Mouse (Mus musculus) lung, postnatal 14 days (tissue): ENCODE results near the gene Rnf113a2.
A peak's percentile ranks its signal among the peaks of the same experiment; 100 is the strongest.

Experiments used
- DNase-seq: peaks from one replicate; pipeline ENCODE4 v3.0.0; 2021

The Rnf113a2 gene

GRCm38 (mm10) chr12:84408819-84409507 is 8.0 kb upstream of the Rnf113a2 start, which contains the start of the genes Entpd5 and Bbof1:
TSS of gene Entpd5 (minus strand) at chr12:84409029.
TSS of gene Bbof1 (plus strand) at chr12:84409071.
- peak; percentile 90 for DNase-seq

GRCm38 (mm10) chr12:84417605-84417922 is 568 bp downstream of the Rnf113a2 start:
- DNase-seq, result no peak

- DNase-seq, result no peak
These were observed 7.0 kb downstream of the Rnf113a2 start for GRCm38 (mm10) chr12:84423990-84424389.

DNA sequence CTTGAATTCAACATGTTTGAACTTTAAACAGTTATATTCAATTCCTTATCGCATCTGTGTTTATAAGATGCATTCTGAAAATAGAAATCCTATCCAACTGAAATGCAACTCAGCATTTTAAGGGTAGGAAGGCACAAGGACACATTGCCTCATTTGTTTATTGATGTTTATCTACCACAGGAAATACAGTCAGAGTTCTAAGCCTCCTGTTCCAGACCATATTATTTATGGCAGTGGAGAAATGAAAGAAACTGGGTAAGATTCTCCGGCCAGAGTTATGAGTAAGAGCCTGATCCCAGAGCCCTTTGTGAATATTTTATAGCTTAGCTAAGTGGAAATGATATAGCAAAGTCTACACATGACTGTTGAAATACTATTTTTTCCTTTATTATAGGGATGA is 12.8 kb downstream of the Rnf113a2 start:
- no peak for DNase-seq

DNA sequence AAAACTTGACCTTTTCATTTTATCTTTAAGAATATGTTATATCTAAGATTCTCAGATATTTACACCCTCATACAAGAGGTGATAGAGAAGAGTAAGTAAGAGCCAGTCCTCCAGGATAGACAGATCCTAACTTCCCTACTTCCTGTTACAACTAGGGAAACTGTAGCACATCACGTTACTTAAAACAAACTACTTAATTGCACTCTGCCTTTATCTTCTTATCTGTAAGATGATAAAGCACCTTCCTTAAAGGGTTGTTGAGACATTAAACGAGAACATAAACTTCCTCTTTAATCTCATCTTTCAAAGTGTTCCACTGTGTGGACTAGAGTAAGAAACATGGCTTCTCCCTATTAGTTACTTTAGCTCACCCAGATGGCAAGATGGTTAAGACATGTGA is 21.7 kb downstream of the Rnf113a2 start:
- no peak for DNase-seq

DNA sequence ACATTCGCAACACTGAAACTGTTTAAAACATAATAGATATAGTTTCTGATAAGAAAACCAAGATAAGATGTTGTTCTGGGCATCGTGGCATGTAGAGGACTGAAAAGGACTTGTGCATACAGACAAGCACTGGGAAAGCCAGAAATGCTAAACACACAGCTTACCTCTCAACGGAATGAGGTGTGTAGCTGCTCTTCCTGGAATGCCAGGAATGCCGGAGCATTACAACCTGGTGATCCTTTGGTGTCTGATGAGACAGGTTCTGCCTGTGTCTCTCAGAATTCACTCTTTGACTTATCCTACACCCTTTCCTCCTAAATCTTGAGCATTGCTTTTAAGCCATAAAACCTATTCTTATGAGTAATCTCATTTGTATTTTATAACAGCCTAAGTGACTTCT is 25.5 kb downstream of the Rnf113a2 start:
- no peak for DNase-seq

DNA sequence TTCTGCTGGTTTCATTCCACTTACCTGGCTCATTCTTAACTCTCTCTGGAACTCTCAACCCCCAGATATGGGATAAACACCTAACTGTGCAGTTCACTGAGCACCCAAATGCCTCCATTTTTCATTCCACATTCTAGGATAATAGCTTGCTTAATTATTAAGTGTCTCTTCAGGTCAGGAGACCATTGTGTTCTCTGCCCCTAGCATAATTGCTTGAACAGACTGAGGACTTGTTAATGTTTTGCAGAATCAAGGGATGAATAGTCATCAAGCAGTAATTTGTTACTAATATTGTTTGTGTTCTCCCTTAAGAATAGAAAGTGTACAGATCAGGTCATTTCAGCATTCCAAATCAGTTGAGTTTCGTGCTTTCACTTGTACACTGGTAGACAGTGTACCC is 30.4 kb downstream of the Rnf113a2 start:
- DNase-seq, result no peak

DNA sequence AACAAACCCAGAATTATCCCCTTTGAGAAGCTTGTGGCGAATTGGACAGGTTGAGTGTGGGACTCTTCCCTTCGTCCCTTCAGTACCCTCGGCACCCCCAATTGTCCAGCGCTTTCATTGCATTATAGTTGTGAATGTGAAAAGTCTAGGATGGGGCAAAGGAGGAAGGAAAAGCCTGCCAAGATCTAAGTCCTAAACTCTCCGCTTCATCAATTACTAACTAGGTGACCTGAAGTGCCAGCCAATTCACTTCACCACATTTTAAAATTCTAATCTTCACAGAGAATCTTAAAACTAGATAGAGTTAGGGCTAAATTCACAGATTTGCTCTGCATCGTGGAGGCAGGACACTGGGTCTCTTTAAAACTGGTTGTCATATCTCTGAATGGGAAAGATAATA is 31.2 kb downstream of the Rnf113a2 start:
- DNase-seq, result no peak

GRCm38 (mm10) chr12:84449887-84450286 is 32.9 kb downstream of the Rnf113a2 start:
- DNase-seq, result no peak

DNA sequence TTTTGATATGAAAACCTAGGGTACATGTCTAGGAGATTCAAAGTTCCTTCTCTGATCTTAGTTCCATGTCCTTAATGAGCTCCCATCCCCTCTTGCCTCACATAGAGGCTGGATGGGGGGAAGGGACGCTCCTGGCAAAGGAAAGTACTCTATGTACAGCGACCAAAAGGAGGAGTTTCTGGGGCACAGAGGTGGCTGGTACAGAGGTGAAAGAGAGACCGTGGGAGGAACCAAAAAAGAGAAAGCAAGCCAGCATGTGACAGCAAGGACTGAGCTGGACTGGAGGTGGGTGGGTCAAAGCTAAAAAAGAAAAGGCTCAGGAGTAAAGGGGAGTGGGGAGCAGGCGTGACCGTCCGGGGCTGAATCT is 33.3 kb downstream of the Rnf113a2 start:
- peak; percentile 42 for DNase-seq

GRCm38 (mm10) chr12:84450718-84451646 is 34.0 kb downstream of the Rnf113a2 start, which contains the start of the genes Aldh6a1 and Lin52:
TSS of gene Aldh6a1 (minus strand) at chr12:84451004.
TSS of gene Lin52 (plus strand) at chr12:84451422.
- DNase-seq, result peak; percentile 96

- peak; percentile 1 for DNase-seq
These were observed 34.8 kb downstream of the Rnf113a2 start for GRCm38 (mm10) chr12:84451801-84452200.

DNA sequence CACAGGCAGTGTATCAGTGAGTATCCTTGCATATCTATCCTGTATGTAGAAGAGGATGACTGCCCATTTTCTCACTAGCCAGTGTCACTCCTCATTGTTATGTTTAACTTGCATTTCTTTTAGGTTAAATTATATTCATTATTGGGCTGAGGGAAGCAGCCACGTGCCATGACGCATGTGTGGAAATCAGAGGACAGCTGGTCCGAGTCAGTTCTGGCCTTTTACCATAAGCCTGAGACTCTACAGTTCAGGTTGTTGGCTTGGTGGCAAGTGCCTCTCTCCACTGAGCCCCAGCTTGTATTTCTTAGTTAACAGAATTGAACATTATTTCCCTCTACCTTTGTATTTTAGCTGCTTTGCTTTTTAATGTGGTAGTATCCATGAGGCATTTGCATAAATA is 39.9 kb downstream of the Rnf113a2 start:
- DNase-seq, result no peak

GRCm38 (mm10) chr12:84459845-84460244 is 42.8 kb downstream of the Rnf113a2 start:
- peak; percentile 7 for DNase-seq

- no peak for DNase-seq
These were observed 44.4 kb downstream of the Rnf113a2 start for GRCm38 (mm10) chr12:84461416-84461815.

DNA sequence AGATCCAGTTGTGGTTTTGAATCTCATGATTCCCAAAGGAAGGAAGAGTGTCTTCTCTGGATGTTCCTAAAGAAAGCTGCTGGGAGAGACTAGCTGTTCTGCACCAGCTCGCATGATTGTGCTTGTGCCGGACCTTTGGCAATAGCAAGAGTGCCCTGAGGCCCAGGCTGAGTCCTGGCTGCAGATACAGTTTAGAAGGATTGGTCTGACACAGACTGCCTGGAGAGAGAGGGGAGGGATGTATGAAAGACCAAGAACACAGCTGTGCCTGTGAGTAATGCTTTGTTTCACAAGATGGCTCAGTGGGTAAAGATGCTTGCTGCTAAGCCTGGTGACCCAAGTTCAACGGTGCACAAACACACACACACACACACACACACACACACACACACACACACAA is 45.9 kb downstream of the Rnf113a2 start:
- DNase-seq, result no peak
